Mouse (Mus musculus) midbrain, embryonic 11.5 days (tissue): ENCODE data around the gene Vmn1r100. TPM values are rescaled to one million over a fixed set of nuclear protein-coding genes. Genes with fewer than 3 reads are reported as not detected.
"Not testable (repeated sequence)": the region's sequence is repeated elsewhere in the genome, so short reads cannot be mapped to it uniquely, and the experiment has no call there.

Experiments
- ATAC-seq: fragments of 200-750 bp; cut with Nextera tagmentation; 2 replicates; pipeline ENCODE4 v1.8.0; 2017; ENCODE audit warnings: moderate TSS enrichment, moderate library complexity; ENCODE audit not compliant: low FRiP score
- DNase-seq: peaks from one replicate; pipeline ENCODE4 v3.0.0; 2015; ENCODE audit warnings: low spot score; ENCODE audit errors: missing footprints
- H3K27ac ChIP-seq: fragments of 300-500 bp; sonication (generic); 2 replicates; pipeline ENCODE4 v1.5.1; 2014; ENCODE audit warnings: low read depth, low read length
- H3K27me3 ChIP-seq: fragments of 300-500 bp; sonication (generic); 2 replicates; pipeline ENCODE4 v1.6.1; 2014; ENCODE audit warnings: mild to moderate bottlenecking, low read length, moderate library complexity, mixed read lengths; ENCODE audit not compliant: control insufficient read depth, insufficient read depth
- H3K36me3 ChIP-seq: fragments of 300-500 bp; sonication (generic); 2 replicates; pipeline ENCODE4 v1.6.1; 2014; ENCODE audit warnings: mild to moderate bottlenecking, low read length, moderate library complexity, mixed read lengths; ENCODE audit not compliant: control insufficient read depth, insufficient read depth
- H3K4me1 ChIP-seq: fragments of 300-500 bp; sonication (generic); 2 replicates; pipeline ENCODE4 v1.6.1; 2014; ENCODE audit warnings: low read length; ENCODE audit not compliant: control insufficient read depth, insufficient read depth
- H3K4me2 ChIP-seq: fragments of 300-500 bp; sonication (generic); 2 replicates; pipeline ENCODE4 v1.6.1; 2014; ENCODE audit warnings: mild to moderate bottlenecking, moderate library complexity
- H3K4me3 ChIP-seq: fragments of 300-500 bp; sonication (generic); 2 replicates; pipeline ENCODE4 v1.5.1; 2014; ENCODE audit warnings: low read depth, low read length
- H3K9ac ChIP-seq: fragments of 300-500 bp; sonication (generic); 2 replicates; pipeline ENCODE4 v1.6.1; 2014; ENCODE audit warnings: low read length
- H3K9me3 ChIP-seq: fragments of 300-500 bp; sonication (generic); 2 replicates; pipeline ENCODE4 v1.6.1; 2016; ENCODE audit warnings: low read length; ENCODE audit not compliant: control insufficient read depth
- WGBS: fragments of 180-500 bp; shearing (Covaris S2); extraction: QIAGEN DNeasy Blood & Tissue Kit; methylation state at CpG from one replicate; pipeline ENCODE4 v1.1.7; 2014; 5-methylcytosine and 5-hydroxymethylcytosine counted together
- polyA plus RNA-seq: library from polyadenylated mRNA; unstranded; fragments of >200 nt; fragmentation: Nextera tagmentation; extraction: Ambion mirVana; gene quantifications from 2 replicates; pipeline ENCODE4 v1.2.1, GENCODE M21; 2014

Gene Vmn1r100
- not detected in 2 replicates for polyA plus RNA-seq

DNA sequence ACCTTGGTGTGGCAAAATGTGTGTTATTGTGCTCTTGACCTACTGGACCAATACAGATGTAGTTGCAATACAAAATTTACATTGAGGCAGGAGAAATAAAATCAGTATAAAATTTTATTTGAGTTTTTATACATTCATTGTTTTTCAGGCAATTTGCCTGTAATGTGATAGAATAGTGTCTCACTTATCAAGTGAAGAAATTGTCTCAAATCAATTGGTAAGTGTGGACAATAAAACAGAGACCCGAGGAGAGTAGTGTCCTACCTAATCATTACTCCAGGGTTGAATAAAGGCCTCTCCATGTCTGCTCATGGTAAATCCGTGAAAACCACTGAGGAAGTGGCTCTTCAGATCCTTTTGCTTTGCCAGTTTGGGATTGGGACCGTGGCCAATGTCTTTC, at the start of gene Vmn1r100:
Gene Vmn1r100 (plus strand): TSS at position 301 of the 400 bp plus-strand sequence.
- not testable (repeated sequence) for H3K27ac ChIP-seq, H3K4me2 ChIP-seq, ATAC-seq, H3K36me3 ChIP-seq, H3K9ac ChIP-seq, H3K4me1 ChIP-seq, H3K9me3 ChIP-seq, H3K4me3 ChIP-seq, H3K27me3 ChIP-seq, DNase-seq
- no CpG with 5 or more reads among the region's 3 CpGs for WGBS

GRCm38 (mm10) chr7:20375310-20375709, 42.4 kb upstream of the Vmn1r100 start, which contains the start of gene Gm5728:
Gene Gm5728, minus strand, starts transcription at chr7:20375410.
- not testable (repeated sequence) for H3K27me3 ChIP-seq, H3K4me3 ChIP-seq, H3K9ac ChIP-seq, H3K36me3 ChIP-seq, DNase-seq, H3K4me2 ChIP-seq, H3K27ac ChIP-seq, ATAC-seq, H3K4me1 ChIP-seq, H3K9me3 ChIP-seq
- no CpG with 5 or more reads among the region's 1 CpGs for WGBS

- H3K4me3 ChIP-seq, H3K4me2 ChIP-seq, H3K9me3 ChIP-seq, H3K4me1 ChIP-seq, H3K36me3 ChIP-seq, H3K27ac ChIP-seq, H3K27me3 ChIP-seq, ATAC-seq, H3K9ac ChIP-seq, DNase-seq: not testable (repeated sequence)
- WGBS, result no CpG with 5 or more reads among the region's 2 CpGs
Measured at GRCm38 (mm10) chr7:20442493-20442892, 24.8 kb downstream of the Vmn1r100 start, which contains the start of gene Vmn1r101. Gene Vmn1r101, minus strand, starts transcription at chr7:20442593.

Other genes starting within 250 kb of the Vmn1r100 start
- gene Vmn1r94, start 249.6 kb upstream of the Vmn1r100 start, polyA plus RNA-seq, result not detected in 2 replicates
- gene Vmn1r95, start 224.2 kb upstream of the Vmn1r100 start, polyA plus RNA-seq, result not detected in 2 replicates
- gene Gm6164, start 212.3 kb upstream of the Vmn1r100 start, polyA plus RNA-seq, result not detected in 2 replicates
- not detected in 2 replicates for gene Gm4498, start 184.1 kb upstream of the Vmn1r100 start, polyA plus RNA-seq
- gene Gm5890, start 155.1 kb upstream of the Vmn1r100 start, polyA plus RNA-seq, result not detected in 2 replicates
- gene Gm4133, start 83.9 kb upstream of the Vmn1r100 start, polyA plus RNA-seq, result not detected in 2 replicates
- gene Gm5728, start 42.5 kb upstream of the Vmn1r100 start, polyA plus RNA-seq, result not detected in 2 replicates
- gene Vmn1r101, start 24.7 kb downstream of the Vmn1r100 start, polyA plus RNA-seq, result not detected in 2 replicates
- gene Gm10670, start 57.0 kb downstream of the Vmn1r100 start, polyA plus RNA-seq, result not detected in 2 replicates
- gene Vmn1r103, start 92.6 kb downstream of the Vmn1r100 start, polyA plus RNA-seq, result not detected in 2 replicates
- not detected in 2 replicates for gene Vmn1r104, start 115.9 kb downstream of the Vmn1r100 start, polyA plus RNA-seq
- gene Gm5726, start 127.8 kb downstream of the Vmn1r100 start, polyA plus RNA-seq, result not detected in 2 replicates
- not detected in 2 replicates for gene Gm4141, start 158.3 kb downstream of the Vmn1r100 start, polyA plus RNA-seq
- not detected in 2 replicates for gene Gm4513, start 181.1 kb downstream of the Vmn1r100 start, polyA plus RNA-seq